Mouse (Mus musculus) CH12.LX (cell line): ENCODE measurements at regions not wholly inside any gene's neighbourhood (a gene's known extent, or its start where the extent isn't known, plus 50 kb on each side); places are given as distances from the start of the nearest gene placed in this dataset.

Source experiments
- DNase-seq: peaks from one replicate; pipeline ENCODE4 v3.0.0-alpha.2; 2013; ENCODE audit errors: extremely low read depth
- H3K27ac ChIP-seq: 2 replicates; pipeline ENCODE4 v1.5.1; 2012; ENCODE audit warnings: low read depth, mild to moderate bottlenecking, control low read depth, moderate library complexity; ENCODE audit not compliant: insufficient read depth
- H3K27me3 ChIP-seq: replicated peaks from 2 replicates; pipeline ENCODE3; 2012; ENCODE audit warnings: inconsistent platforms
- H3K36me3 ChIP-seq, 2 experiments: replicated peaks in 1 of 2; 2 replicates each; pipeline versions ENCODE3 to v1.6.1; 2012; ENCODE audit warnings: inconsistent platforms in 1 of 2, low read length in 1 of 2, mild to moderate bottlenecking in 1 of 2, mixed read lengths in 1 of 2, moderate library complexity in 1 of 2; ENCODE audit not compliant: control insufficient read depth in 1 of 2, insufficient read depth in 1 of 2
- H3K4me1 ChIP-seq, 2 experiments: 2 replicates each; pipeline ENCODE4 v1.6.1; 2012; ENCODE audit warnings: inconsistent platforms in 1 of 2, moderate library complexity in 1 of 2; ENCODE audit not compliant: insufficient read depth in 2 of 2, control insufficient read depth in 1 of 2
- H3K4me2 ChIP-seq: 2 replicates; pipeline ENCODE4 v1.6.1; 2012; ENCODE audit warnings: low read depth, mild to moderate bottlenecking, control low read depth; ENCODE audit not compliant: poor library complexity, insufficient read depth, severe bottlenecking
- H3K4me3 ChIP-seq, 3 experiments: fragments of 150-350 bp in 1 of 3; sonication (generic) in 1 of 3; replicated peaks in 1 of 3; 2 replicates each; pipeline versions ENCODE3 to v1.5.1; 2011 to 2012; ENCODE audit warnings: low read depth in 2 of 3, low read length in 2 of 3, mild to moderate bottlenecking in 2 of 3, moderate library complexity in 2 of 3, control low read depth in 1 of 3, improper control_type of control experiment in 1 of 3, inconsistent platforms in 1 of 3, mixed read lengths in 1 of 3; ENCODE audit not compliant: poor library complexity in 1 of 3
- H3K79me2 ChIP-seq: replicated peaks from 2 replicates; pipeline ENCODE4 v1.6.1; 2012; ENCODE audit warnings: mild to moderate bottlenecking, moderate library complexity; ENCODE audit not compliant: control insufficient read depth, poor library complexity, insufficient read depth, severe bottlenecking; ENCODE audit errors: extremely low read depth
- H3K9ac ChIP-seq: 2 replicates; pipeline ENCODE4 v1.6.1; 2012; ENCODE audit warnings: low read depth, mild to moderate bottlenecking, control low read depth, moderate library complexity; ENCODE audit not compliant: insufficient read depth
- H3K9me3 ChIP-seq: replicated peaks from 2 replicates; pipeline ENCODE3; 2012; ENCODE audit warnings: low read length, inconsistent platforms, mixed read lengths
- CHD1 ChIP-seq: IDR thresholded peaks from 2 replicates; pipeline ENCODE4 v1.6.1; 2012; ENCODE audit warnings: low read depth, low read length, improper control_type of control experiment, inconsistent platforms
- E2F4 ChIP-seq: IDR thresholded peaks from 2 replicates; pipeline ENCODE4 v1.6.1; 2011; ENCODE audit warnings: low read depth, low read length, improper control_type of control experiment; ENCODE audit not compliant: insufficient replicate concordance
- EP300 ChIP-seq: IDR thresholded peaks from 2 replicates; pipeline ENCODE4 v1.6.1; 2011; ENCODE audit warnings: low read length, improper control_type of control experiment
- ETS1 ChIP-seq: conservative IDR thresholded peaks from 2 replicates; pipeline ENCODE4 v1.6.1; 2012; ENCODE audit warnings: low read depth, mild to moderate bottlenecking, inconsistent platforms, low read length, improper control_type of control experiment, moderate library complexity
- HCFC1 ChIP-seq: IDR thresholded peaks from 2 replicates; pipeline ENCODE4 v1.6.1; 2012; ENCODE audit warnings: low read depth, mild to moderate bottlenecking, inconsistent platforms, low read length, improper control_type of control experiment
- IRF4 ChIP-seq: IDR thresholded peaks from 2 replicates; pipeline ENCODE4 v1.6.1; 2014; ENCODE audit warnings: low read depth, mild to moderate bottlenecking, inconsistent platforms, low read length, improper control_type of control experiment
- JUN ChIP-seq: IDR thresholded peaks from 2 replicates; pipeline ENCODE4 v1.6.1; 2011; ENCODE audit warnings: low read depth, mild to moderate bottlenecking, low read length, improper control_type of control experiment, moderate library complexity; ENCODE audit not compliant: insufficient read depth
- JUND ChIP-seq: conservative IDR thresholded peaks from 2 replicates; pipeline ENCODE4 v1.6.1; 2011; ENCODE audit warnings: low read depth, low read length, improper control_type of control experiment
- MAX ChIP-seq: IDR thresholded peaks from 2 replicates; pipeline ENCODE4 v1.6.1; 2011; ENCODE audit warnings: low read length, improper control_type of control experiment
- MEF2A ChIP-seq: IDR thresholded peaks from 2 replicates; pipeline ENCODE4 v1.6.1; 2014; ENCODE audit warnings: low read depth, mild to moderate bottlenecking, inconsistent platforms, low read length, improper control_type of control experiment, borderline replicate concordance
- MYC ChIP-seq: IDR thresholded peaks from 2 replicates; pipeline ENCODE4 v1.6.1; 2011; ENCODE audit warnings: low read depth, mild to moderate bottlenecking, improper control_type of control experiment, low read length
- NELFE ChIP-seq: IDR thresholded peaks from 2 replicates; pipeline ENCODE4 v1.6.1; 2011; ENCODE audit warnings: low read depth, low read length, improper control_type of control experiment
- NRF1 ChIP-seq: IDR thresholded peaks from 2 replicates; pipeline ENCODE4 v1.6.1; 2014; ENCODE audit warnings: low read depth, mild to moderate bottlenecking, inconsistent platforms, low read length, improper control_type of control experiment, moderate library complexity
- PAX5 ChIP-seq: IDR thresholded peaks from 2 replicates; pipeline ENCODE4 v1.6.1; 2012; ENCODE audit warnings: low read length, inconsistent platforms, mixed read lengths
- POLR2AphosphoS2 ChIP-seq: IDR thresholded peaks from 2 replicates; pipeline ENCODE4 v1.6.1; 2011; ENCODE audit warnings: low read depth, low read length, improper control_type of control experiment
- SIN3A ChIP-seq: IDR thresholded peaks from 2 replicates; pipeline ENCODE4 v1.6.1; 2012; ENCODE audit warnings: low read length, improper control_type of control experiment, inconsistent platforms
- TBP ChIP-seq: conservative IDR thresholded peaks from 2 replicates; pipeline ENCODE4 v1.6.1; 2011; ENCODE audit warnings: low read depth, low read length, improper control_type of control experiment
- UBTF ChIP-seq: IDR thresholded peaks from 2 replicates; pipeline ENCODE4 v1.6.1; 2012; ENCODE audit warnings: low read depth, mild to moderate bottlenecking, inconsistent platforms, low read length, improper control_type of control experiment, moderate library complexity
- USF2 ChIP-seq: conservative IDR thresholded peaks from 2 replicates; pipeline ENCODE4 v1.6.1; 2011; ENCODE audit warnings: low read depth, low read length, improper control_type of control experiment
- ZMIZ1 ChIP-seq: IDR thresholded peaks from 2 replicates; pipeline ENCODE4 v1.6.1; 2012; ENCODE audit warnings: low read depth, mild to moderate bottlenecking, inconsistent platforms, low read length, improper control_type of control experiment
- ZNF384 ChIP-seq: IDR thresholded peaks from 2 replicates; pipeline ENCODE4 v1.6.1; 2012; ENCODE audit warnings: low read depth, low read length, improper control_type of control experiment, inconsistent platforms
- dilution Hi-C: fragments of 300-500 bp; cut with MboI; formaldehyde crosslinking; loops from 2 replicates; pipeline ENCODE4 v1.14.3; 2020; ENCODE audit warnings: low sequenced_read_pairs; ENCODE audit not compliant: extremely low pct_unique_long_range_greater_than_20kb, extremely low pct_ligation_motif_present
- in situ Hi-C: fragments of 300-500 bp; cut with MboI; formaldehyde crosslinking; loops from 3 replicates; pipeline ENCODE4 v1.14.3; 2019; ENCODE audit warnings: low sequenced_read_pairs, low pct_ligation_motif_present, low pct_unique_long_range_greater_than_20kb, mixed read lengths

DNA sequence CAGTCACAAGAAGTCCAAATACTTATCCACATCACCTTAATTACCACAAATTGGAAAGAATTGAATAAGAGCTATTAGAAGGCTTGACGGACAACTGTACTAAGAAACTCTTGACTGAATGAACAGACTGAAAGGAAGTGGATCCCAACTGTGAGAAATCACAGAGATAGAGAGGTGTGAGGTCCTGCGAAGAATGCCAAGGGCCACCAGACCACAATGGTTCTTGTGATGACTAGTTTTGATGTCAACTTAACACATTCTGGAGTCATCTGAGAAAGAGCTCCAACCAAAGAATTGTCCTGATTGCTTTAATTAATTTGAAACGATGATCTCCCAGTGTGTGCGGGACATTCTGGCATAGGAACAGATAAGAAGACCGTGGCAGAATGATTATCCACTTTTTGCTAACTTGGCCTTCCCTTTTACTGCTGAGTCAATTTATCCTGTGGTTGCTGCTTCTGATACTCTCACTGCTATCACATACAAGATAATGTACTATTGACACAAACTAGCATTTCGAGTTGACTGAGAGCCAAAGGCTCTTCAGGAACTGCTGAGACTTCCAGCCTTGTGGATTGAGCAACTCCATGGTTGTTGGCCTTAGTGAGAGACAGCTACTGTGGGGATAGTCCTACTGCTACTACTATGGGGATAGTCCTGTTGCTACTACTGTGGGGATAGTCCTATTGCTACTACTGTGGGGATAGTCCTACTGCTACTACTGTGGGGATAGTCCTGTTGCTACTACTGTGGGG lies 268.5 kb downstream of the Olfr1505 start:
- Histone ChIP-seq H3K9ac (no peak overlapping the region), H3K4me1 (no peaks in the 10 kb centered on the region; a peak in 1 of 4 replicates), H3K27ac (no peak overlapping the region), H3K27me3 (no peaks in the 10 kb centered on the region), H3K4me2 (no peak overlapping the region), H3K36me3 (no peaks in the 10 kb centered on the region), H3K9me3 (no peaks in the 10 kb centered on the region), H3K79me2 (no peaks in the 10 kb centered on the region), H3K4me3 (no peak overlapping the region)
- in situ Hi-C loops: no loop called here
- DNase-seq: no peak
- TF ChIP-seq SIN3A (no peak), IRF4 (no peak), MEF2A (no peak), UBTF (no peak), JUN (no peak)
- dilution Hi-C loops: no loop called here

DNA sequence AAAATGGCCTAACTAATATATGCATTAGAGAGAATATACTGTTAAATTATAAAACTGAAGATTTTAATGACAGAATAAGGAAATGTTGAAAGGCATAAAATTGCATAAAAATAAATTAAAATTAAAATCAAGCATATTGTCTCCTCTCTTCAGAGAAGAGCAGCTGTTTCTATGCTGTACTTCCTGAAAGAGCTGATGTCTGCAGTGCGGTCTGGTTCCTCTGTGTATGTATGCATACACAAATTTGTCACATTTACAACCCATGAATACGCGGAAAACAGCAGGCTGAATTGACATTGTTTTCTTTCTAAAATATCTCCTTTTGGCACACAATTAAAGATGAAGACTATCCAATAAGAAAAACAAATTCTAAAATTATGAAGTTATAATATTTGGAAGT lies 278.5 kb downstream of the Olfr1505 start:
- no peak overlapping the region for H3K4me2 ChIP-seq
- H3K27ac ChIP-seq: no peak overlapping the region
- H3K9me3 ChIP-seq: no peaks in the 10 kb centered on the region
- no peak for TF ChIP-seq UBTF
- TF ChIP-seq POLR2AphosphoS2: no peak
- no peak for TF ChIP-seq MAX
- TF ChIP-seq HCFC1: no peak
- TF ChIP-seq JUND: no peak
- TF ChIP-seq MYC: no peak
- TF ChIP-seq PAX5: no peak
- TF ChIP-seq ZNF384: no peak
- no peak for TF ChIP-seq MEF2A
- TF ChIP-seq CHD1: no peak
- TF ChIP-seq ETS1: no peak
- no peak for TF ChIP-seq E2F4
- TF ChIP-seq NELFE: no peak
- TF ChIP-seq USF2: no peak
- no peak for TF ChIP-seq TBP
- TF ChIP-seq EP300: no peak
- no peak for TF ChIP-seq NRF1
- no peak for TF ChIP-seq ZMIZ1
- no peak for TF ChIP-seq IRF4
- DNase-seq: no peak
- in situ Hi-C loops: no loop called here
- no peak overlapping the region for H3K9ac ChIP-seq
- no peaks in the 10 kb centered on the region for H3K4me1 ChIP-seq
- H3K36me3 ChIP-seq: no peaks in the 10 kb centered on the region
- no peak overlapping the region for H3K4me3 ChIP-seq
- no peaks in the 10 kb centered on the region for H3K27me3 ChIP-seq
- dilution Hi-C loops: no loop called here
- no peaks in the 10 kb centered on the region for H3K79me2 ChIP-seq
